Mouse (Mus musculus) erythroblast, embryonic 14.5 days (primary cell): ENCODE results near the gene Cpne5.

ENCODE experiments used
- GATA1 ChIP-seq: IDR thresholded peaks from 2 replicates; pipeline ENCODE4 v1.6.1; 2012; ENCODE audit warnings: low read length, inconsistent platforms, mixed read lengths
- TAL1 ChIP-seq: IDR thresholded peaks from 3 replicates; pipeline ENCODE4 v1.6.1; 2012; ENCODE audit warnings: low read length, inconsistent platforms, mixed read lengths

GRCm38 (mm10) chr17:29238421-29238945 is 516 bp upstream of the Cpne5 start:
- no peak for TF ChIP-seq TAL1
- TF ChIP-seq GATA1: no peak
